Mouse (Mus musculus) G1E (cell line): ENCODE results near the gene Vsx2.

ENCODE experiments used
- CTCF ChIP-seq: IDR thresholded peaks from 2 replicates; pipeline ENCODE4 v1.5.1; 2012; ENCODE audit warnings: low read depth, low read length, inconsistent platforms, mixed read lengths
- GATA1 ChIP-seq: IDR thresholded peaks from 2 replicates; pipeline ENCODE4 v1.6.1; 2012; ENCODE audit warnings: borderline replicate concordance, low read length, inconsistent platforms, mixed read lengths
- GATA2 ChIP-seq: IDR thresholded peaks from 2 replicates; pipeline ENCODE4 v1.6.1; 2012; ENCODE audit warnings: low read depth, low read length, inconsistent platforms, borderline replicate concordance
- POLR2AphosphoS5 ChIP-seq: IDR thresholded peaks from 2 replicates; pipeline ENCODE4 v1.6.1; 2012; ENCODE audit warnings: low read depth, low read length, inconsistent platforms; ENCODE audit not compliant: insufficient replicate concordance
- TAL1 ChIP-seq: conservative IDR thresholded peaks from 2 replicates; pipeline ENCODE4 v1.6.1; 2012; ENCODE audit warnings: low read depth, low read length, inconsistent platforms, mixed read lengths

DNA sequence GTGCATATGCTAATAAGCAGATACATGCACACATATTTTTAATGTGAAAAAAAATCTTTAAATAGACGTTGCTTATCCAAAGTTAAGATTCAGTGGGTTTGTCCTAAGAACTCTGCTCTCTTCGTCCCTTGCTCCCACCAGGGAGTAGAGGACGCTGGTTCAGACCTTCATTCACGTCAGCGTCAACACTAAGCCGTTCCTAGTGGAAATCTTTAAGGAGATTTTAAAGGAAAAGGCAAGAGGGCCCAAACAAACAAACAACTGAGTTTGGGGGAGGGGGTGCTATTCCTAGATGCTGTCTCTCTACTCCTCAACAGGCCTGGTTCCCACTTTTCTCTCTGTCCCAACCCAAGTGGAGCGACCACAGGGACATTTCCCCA lies 2.8 kb downstream of the Vsx2 start:
- TF ChIP-seq CTCF (no peak), TAL1 (no peak), GATA2 (no peak), GATA1 (no peak), POLR2AphosphoS5 (no peak)
